Mouse (Mus musculus) intestine, embryonic 15.5 days (tissue): ENCODE measurements at regions not wholly inside any gene's neighbourhood (a gene's known extent, or its start where the extent isn't known, plus 50 kb on each side); places are given as distances from the start of the nearest gene placed in this dataset.

Source experiments
- ATAC-seq: fragments of 200-750 bp; cut with Nextera tagmentation; 2 replicates; pipeline ENCODE4 v1.8.0; 2017; ENCODE audit warnings: moderate TSS enrichment, moderate library complexity
- H3K27ac ChIP-seq: fragments of 300-500 bp; sonication (generic); 2 replicates; pipeline ENCODE4 v1.5.1; 2015; ENCODE audit warnings: mild to moderate bottlenecking, inconsistent platforms
- H3K27me3 ChIP-seq: fragments of 300-500 bp; sonication (generic); replicated peaks from 2 replicates; pipeline ENCODE4 v1.6.1; 2015; ENCODE audit warnings: inconsistent platforms
- H3K36me3 ChIP-seq: fragments of 300-500 bp; sonication (generic); 2 replicates; pipeline ENCODE4 v1.6.1; 2015; ENCODE audit warnings: inconsistent platforms
- H3K4me1 ChIP-seq: fragments of 300-500 bp; sonication (generic); replicated peaks from 2 replicates; pipeline ENCODE4 v1.6.1; 2015; ENCODE audit warnings: inconsistent platforms
- H3K4me2 ChIP-seq: fragments of 300-500 bp; sonication (generic); replicated peaks from 2 replicates; pipeline ENCODE4 v1.6.1; 2015; ENCODE audit warnings: mild to moderate bottlenecking, inconsistent platforms
- H3K4me3 ChIP-seq: fragments of 300-500 bp; sonication (generic); replicated peaks from 2 replicates; pipeline ENCODE4 v1.5.1; 2015; ENCODE audit warnings: inconsistent platforms
- H3K9ac ChIP-seq: fragments of 300-500 bp; sonication (generic); 2 replicates; pipeline ENCODE4 v1.6.1; 2015; ENCODE audit warnings: inconsistent platforms
- H3K9me3 ChIP-seq: fragments of 300-500 bp; sonication (generic); 2 replicates; pipeline ENCODE4 v1.6.1; 2016; ENCODE audit warnings: inconsistent platforms
- WGBS: fragments of 180-500 bp; shearing (Covaris S2); methylation state at CpG from one replicate; pipeline ENCODE4 v1.1.7; 2015; 5-methylcytosine and 5-hydroxymethylcytosine counted together

- Histone ChIP-seq H3K9ac (no peak overlapping the region), H3K36me3 (no peaks in the 10 kb centered on the region), H3K27me3 (no peaks in the 10 kb centered on the region), H3K4me3 (no peak overlapping the region), H3K9me3 (no peaks in the 10 kb centered on the region), H3K27ac (no peak overlapping the region), H3K4me2 (no peak overlapping the region), H3K4me1 (peaks cover 14% of the 10 kb centered on the region; the same call in 1 of the 2 replicates)
- WGBS: 36% methylated on average over 3 of the region's 3 CpGs
- ATAC-seq: no peak
Observed at GRCm38 (mm10) chr11:79843021-79843420, 119.2 kb downstream of the Utp6 start.

- H3K4me3 ChIP-seq: no peak overlapping the region
- H3K4me1 ChIP-seq: peaks cover 21% of the 10 kb centered on the region; the same call in 1 of the 2 replicates
- ATAC-seq: no peak
- no peaks in the 10 kb centered on the region for H3K36me3 ChIP-seq
- 0 out of 2 replicates have a peak overlapping the region, but pooled peaks have one; percentile 63 for H3K27ac ChIP-seq
- H3K27me3 ChIP-seq: no peaks in the 10 kb centered on the region
- 75% methylated on average over 6 of the region's 6 CpGs for WGBS
- H3K9me3 ChIP-seq: no peaks in the 10 kb centered on the region
- H3K9ac ChIP-seq: no peak overlapping the region
- H3K4me2 ChIP-seq: no peak overlapping the region
Observed at GRCm38 (mm10) chr11:79839973-79840372, 122.2 kb downstream of the Utp6 start.

GRCm38 (mm10) chr11:79838051-79838450 is 124.1 kb downstream of the Utp6 start:
- H3K27me3 ChIP-seq: no peaks in the 10 kb centered on the region
- H3K27ac ChIP-seq: no peak overlapping the region
- peaks cover 20% of the 10 kb centered on the region; the same call in 1 of the 2 replicates for H3K4me1 ChIP-seq
- H3K9me3 ChIP-seq: no peaks in the 10 kb centered on the region
- no peaks in the 10 kb centered on the region for H3K36me3 ChIP-seq
- no peak overlapping the region for H3K9ac ChIP-seq
- no peak overlapping the region for H3K4me3 ChIP-seq
- no peak overlapping the region for H3K4me2 ChIP-seq
- WGBS: 66% methylated on average over 4 of the region's 4 CpGs
- no peak for ATAC-seq

GRCm38 (mm10) chr11:79837076-79837990 is 124.9 kb downstream of the Utp6 start:
- 40% methylated on average over 6 of the region's 6 CpGs for WGBS
- H3K4me3 ChIP-seq: no peak overlapping the region
- no peak overlapping the region for H3K4me2 ChIP-seq
- H3K4me1 ChIP-seq: peaks cover 18% of the 10 kb centered on the region; the same call in 1 of the 2 replicates
- ATAC-seq: no peak
- no peak overlapping the region for H3K9ac ChIP-seq
- no peaks in the 10 kb centered on the region for H3K9me3 ChIP-seq
- no peak overlapping the region for H3K27ac ChIP-seq
- H3K27me3 ChIP-seq: no peaks in the 10 kb centered on the region
- no peaks in the 10 kb centered on the region for H3K36me3 ChIP-seq

- H3K27me3 ChIP-seq: no peaks in the 10 kb centered on the region
- no peak overlapping the region for H3K4me3 ChIP-seq
- no peak for ATAC-seq
- H3K4me2 ChIP-seq: no peak overlapping the region
- no peaks in the 10 kb centered on the region for H3K36me3 ChIP-seq
- no peak overlapping the region for H3K27ac ChIP-seq
- H3K9ac ChIP-seq: no peak overlapping the region
- H3K9me3 ChIP-seq: no peaks in the 10 kb centered on the region
- H3K4me1 ChIP-seq: peaks cover 15% of the 10 kb centered on the region; the same call in 1 of the 2 replicates
- WGBS: 89% methylated on average over 7 of the region's 7 CpGs
Observed at GRCm38 (mm10) chr11:79835873-79836272, 126.3 kb downstream of the Utp6 start.

GRCm38 (mm10) chr11:79833817-79834216 is 128.4 kb downstream of the Utp6 start:
- H3K36me3 ChIP-seq: no peaks in the 10 kb centered on the region
- H3K4me3 ChIP-seq: no peak overlapping the region
- H3K4me2 ChIP-seq: no peak overlapping the region
- no peak for ATAC-seq
- H3K4me1 ChIP-seq: peaks cover 8% of the 10 kb centered on the region; the same call in 1 of the 2 replicates
- WGBS: 70% methylated on average over 2 of the region's 2 CpGs
- H3K27me3 ChIP-seq: no peaks in the 10 kb centered on the region
- no peak overlapping the region for H3K27ac ChIP-seq
- H3K9ac ChIP-seq: no peak overlapping the region
- H3K9me3 ChIP-seq: no peaks in the 10 kb centered on the region

- no peaks in the 10 kb centered on the region for H3K9me3 ChIP-seq
- H3K27me3 ChIP-seq: no peaks in the 10 kb centered on the region
- no peaks in the 10 kb centered on the region for H3K36me3 ChIP-seq
- H3K4me3 ChIP-seq: no peak overlapping the region
- no peak for ATAC-seq
- no peak overlapping the region for H3K9ac ChIP-seq
- 90% methylated on average over 11 of the region's 11 CpGs for whole genome bisulfite sequencing
- no peak overlapping the region for H3K27ac ChIP-seq
- no peak overlapping the region for H3K4me2 ChIP-seq
- no peaks in the 10 kb centered on the region for H3K4me1 ChIP-seq
Observed at GRCm38 (mm10) chr11:79831591-79832320, 130.4 kb downstream of the Utp6 start.

- no peak for ATAC-seq
- no peaks in the 10 kb centered on the region for H3K27me3 ChIP-seq
- 77% methylated on average over 5 of the region's 5 CpGs for WGBS
- no peaks in the 10 kb centered on the region for H3K36me3 ChIP-seq
- H3K9ac ChIP-seq: no peak overlapping the region
- H3K9me3 ChIP-seq: no peaks in the 10 kb centered on the region
- no peak overlapping the region for H3K27ac ChIP-seq
- no peak overlapping the region for H3K4me2 ChIP-seq
- no peak overlapping the region for H3K4me3 ChIP-seq
- H3K4me1 ChIP-seq: 0 out of 2 replicates have a peak, but pooled peaks cover 3% of the 10 kb centered on the region
Observed at GRCm38 (mm10) chr11:79830567-79831055, 131.6 kb downstream of the Utp6 start.

- 0 out of 2 replicates have a peak, but pooled peaks cover 5% of the 10 kb centered on the region for H3K4me1 ChIP-seq
- H3K9me3 ChIP-seq: no peaks in the 10 kb centered on the region
- no peak overlapping the region for H3K27ac ChIP-seq
- H3K4me2 ChIP-seq: no peak overlapping the region
- H3K9ac ChIP-seq: no peak overlapping the region
- H3K4me3 ChIP-seq: no peak overlapping the region
- WGBS: 85% methylated on average over 3 of the region's 3 CpGs
- no peaks in the 10 kb centered on the region for H3K36me3 ChIP-seq
- ATAC-seq: no peak
- no peaks in the 10 kb centered on the region for H3K27me3 ChIP-seq
Observed at GRCm38 (mm10) chr11:79827034-79827433, 135.2 kb downstream of the Utp6 start.

GRCm38 (mm10) chr11:79825881-79826280 is 136.3 kb downstream of the Utp6 start:
- no peak for ATAC-seq
- Histone ChIP-seq H3K4me1 (0 out of 2 replicates have a peak, but pooled peaks cover 5% of the 10 kb centered on the region), H3K36me3 (no peaks in the 10 kb centered on the region), H3K4me3 (no peak overlapping the region), H3K27me3 (no peaks in the 10 kb centered on the region), H3K9me3 (no peaks in the 10 kb centered on the region), H3K4me2 (no peak overlapping the region), H3K9ac (no peak overlapping the region), H3K27ac (no peak overlapping the region)
- WGBS: 73% methylated on average over 4 of the region's 4 CpGs

- Histone ChIP-seq H3K36me3 (no peaks in the 10 kb centered on the region), H3K27ac (no peak overlapping the region), H3K9me3 (no peaks in the 10 kb centered on the region), H3K4me3 (no peak overlapping the region), H3K4me1 (0 out of 2 replicates have a peak, but pooled peaks cover 5% of the 10 kb centered on the region), H3K4me2 (no peak overlapping the region), H3K27me3 (no peaks in the 10 kb centered on the region), H3K9ac (no peak overlapping the region)
- ATAC-seq: no peak
- WGBS: 64% methylated on average over 11 of the region's 11 CpGs
Observed at GRCm38 (mm10) chr11:79823631-79824310, 138.4 kb downstream of the Utp6 start.

- no peak overlapping the region for H3K9ac ChIP-seq
- H3K4me3 ChIP-seq: no peak overlapping the region
- no peak for ATAC-seq
- no peaks in the 10 kb centered on the region for H3K36me3 ChIP-seq
- 74% methylated on average over 5 of the region's 5 CpGs for WGBS
- H3K27ac ChIP-seq: no peak overlapping the region
- no peaks in the 10 kb centered on the region for H3K27me3 ChIP-seq
- 0 out of 2 replicates have a peak, but pooled peaks cover 5% of the 10 kb centered on the region for H3K4me1 ChIP-seq
- no peaks in the 10 kb centered on the region for H3K9me3 ChIP-seq
- no peak overlapping the region for H3K4me2 ChIP-seq
Observed at GRCm38 (mm10) chr11:79821986-79822385, 140.2 kb downstream of the Utp6 start.
